Mouse (Mus musculus) forebrain, embryonic 14.5 days (tissue): ENCODE data around the gene Lad1. TPM values are rescaled to one million over a fixed set of nuclear protein-coding genes. Genes with fewer than 3 reads are reported as not detected.
A peak's percentile ranks its signal among the peaks of the same experiment; 100 is the strongest.

ENCODE experiments used
- ATAC-seq: fragments of 200-750 bp; cut with Nextera tagmentation; 2 replicates; pipeline ENCODE4 v1.8.0; 2017; ENCODE audit warnings: mild to moderate bottlenecking, moderate library complexity
- DNase-seq: peaks from one replicate; pipeline ENCODE4 v3.0.0-alpha.2; 2015; ENCODE audit warnings: low spot score
- H3K27ac ChIP-seq: fragments of 300-500 bp; sonication (generic); 2 replicates; pipeline ENCODE4 v1.5.1; 2014; ENCODE audit warnings: low read depth, mild to moderate bottlenecking, control low read depth, low read length, moderate library complexity
- H3K27me3 ChIP-seq: fragments of 300-500 bp; sonication (generic); replicated peaks from 2 replicates; pipeline ENCODE4 v1.6.1; 2014; ENCODE audit warnings: low read length, control low read depth, mixed read lengths; ENCODE audit not compliant: control insufficient read depth, insufficient read depth
- H3K36me3 ChIP-seq: fragments of 300-500 bp; sonication (generic); 2 replicates; pipeline ENCODE4 v1.6.1; 2014; ENCODE audit warnings: low read length, control low read depth; ENCODE audit not compliant: control insufficient read depth, insufficient read depth
- H3K4me1 ChIP-seq: fragments of 300-500 bp; sonication (generic); 2 replicates; pipeline ENCODE4 v1.6.1; 2014; ENCODE audit warnings: antibody characterized with exemption, low read length, control low read depth; ENCODE audit not compliant: control insufficient read depth, insufficient read depth
- H3K4me2 ChIP-seq: fragments of 300-500 bp; sonication (generic); 2 replicates; pipeline ENCODE4 v1.6.1; 2014; ENCODE audit warnings: mild to moderate bottlenecking, control low read depth, low read length
- H3K4me3 ChIP-seq: fragments of 300-500 bp; sonication (generic); 2 replicates; pipeline ENCODE4 v1.5.1; 2014; ENCODE audit warnings: low read depth, low read length, control low read depth
- H3K9ac ChIP-seq: fragments of 300-500 bp; sonication (generic); 2 replicates; pipeline ENCODE4 v1.6.1; 2014; ENCODE audit warnings: mild to moderate bottlenecking, low read length, control low read depth, moderate library complexity
- H3K9me3 ChIP-seq: fragments of 300-500 bp; sonication (generic); replicated peaks from 2 replicates; pipeline ENCODE4 v1.6.1; 2016; ENCODE audit warnings: low read length, control low read depth, mixed read lengths; ENCODE audit not compliant: control insufficient read depth
- WGBS: fragments of 180-500 bp; shearing (Covaris S2); extraction: QIAGEN DNeasy Blood & Tissue Kit; methylation state at CpG from one replicate; pipeline ENCODE4 v1.1.7; 2014; 5-methylcytosine and 5-hydroxymethylcytosine counted together
- polyA plus RNA-seq: library from polyadenylated mRNA; unstranded; fragments of >200 nt; fragmentation: Nextera tagmentation; extraction: Ambion mirVana; gene quantifications from 2 replicates; pipeline ENCODE4 v1.2.1, GENCODE M21; 2014

The Lad1 gene
- polyA plus RNA-seq, 1 experiment from 2014 or later, result 0.24 TPM

DNA sequence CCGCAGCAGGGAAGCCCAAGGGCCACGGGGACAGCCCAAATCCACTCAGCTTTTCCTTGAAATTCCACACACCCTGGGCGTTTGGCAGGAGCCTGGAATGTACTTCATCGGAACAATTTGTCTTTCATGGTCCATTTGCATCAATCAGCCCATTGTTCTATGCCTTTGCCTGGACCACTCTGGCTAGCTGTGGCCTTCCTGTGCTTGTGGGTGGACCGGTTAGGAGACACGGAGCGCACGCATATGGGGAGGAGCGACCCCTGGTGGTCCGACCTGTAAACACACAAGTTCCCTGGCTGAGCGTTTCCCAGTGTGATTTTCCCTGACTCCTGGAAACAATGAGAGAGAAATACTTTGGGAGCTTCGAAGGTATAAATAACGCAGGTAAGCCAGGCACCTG, 37.2 kb upstream of the Lad1 start:
- Histone ChIP-seq H3K4me1 (no peaks in the 10 kb centered on the region), H3K9me3 (no peaks in the 10 kb centered on the region), H3K4me3 (no peak overlapping the region), H3K27me3 (no peaks in the 10 kb centered on the region), H3K4me2 (no peak overlapping the region), H3K9ac (no peak overlapping the region), H3K36me3 (no peaks in the 10 kb centered on the region), H3K27ac (no peak overlapping the region)
- 14% methylated on average over 13 of the region's 13 CpGs for WGBS
- ATAC-seq (peak; percentile 62), DNase-seq (peak; percentile 78)

DNA sequence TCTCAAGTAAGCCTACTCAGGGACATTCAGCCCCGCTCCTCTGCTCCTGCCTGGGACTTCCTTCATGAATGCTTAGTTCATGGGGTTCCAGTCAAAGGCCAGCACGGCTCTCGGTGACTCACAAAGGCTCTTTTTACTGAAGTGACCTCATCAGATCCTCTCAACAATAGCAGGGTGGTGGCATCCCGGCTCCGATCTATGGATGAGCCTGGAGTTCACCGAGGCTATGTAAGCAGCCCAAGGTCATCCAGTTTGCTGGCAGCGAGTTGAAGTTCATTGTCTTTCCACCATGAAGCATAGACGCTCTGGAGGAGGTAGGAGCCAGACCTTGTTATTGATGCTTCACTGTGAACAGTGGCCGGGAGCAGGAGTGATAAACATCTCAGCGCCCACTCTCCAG, 35.6 kb upstream of the Lad1 start:
- WGBS, result 41% methylated on average over 10 of the region's 10 CpGs
- ATAC-seq (no peak), DNase-seq (no peak)
- Histone ChIP-seq H3K27me3 (no peaks in the 10 kb centered on the region), H3K4me3 (no peak overlapping the region), H3K27ac (no peak overlapping the region), H3K4me1 (no peaks in the 10 kb centered on the region), H3K36me3 (no peaks in the 10 kb centered on the region), H3K9me3 (no peaks in the 10 kb centered on the region), H3K9ac (no peak overlapping the region), H3K4me2 (no peak overlapping the region)

DNA sequence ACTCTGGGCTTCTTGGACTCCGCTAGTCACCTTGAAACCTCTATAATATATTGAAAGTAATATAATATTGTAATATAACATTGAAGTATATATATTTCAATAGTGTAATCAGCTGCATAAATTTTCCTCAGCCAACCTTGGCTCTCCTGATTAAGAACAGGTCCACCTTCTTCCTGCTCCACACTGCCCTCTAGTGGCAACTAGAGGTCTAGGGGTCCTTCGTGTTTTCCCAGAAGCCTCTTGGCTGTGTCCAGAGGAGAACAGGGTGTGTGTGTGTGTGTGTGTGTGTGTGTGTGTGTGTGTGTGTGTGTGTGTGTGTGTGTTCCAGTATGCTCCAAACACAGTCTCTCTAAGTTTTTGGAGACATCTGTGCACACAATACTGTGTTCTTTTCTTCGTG, 30.6 kb upstream of the Lad1 start:
- no peak overlapping the region for H3K27ac ChIP-seq
- H3K36me3 ChIP-seq, result no peaks in the 10 kb centered on the region
- no peak overlapping the region for H3K9ac ChIP-seq
- ATAC-seq (no peak; the same call in 1 of the 2 replicates), DNase-seq (peak; percentile 80)
- H3K9me3 ChIP-seq, result no peaks in the 10 kb centered on the region
- no peak overlapping the region for H3K4me3 ChIP-seq
- WGBS, result 46% methylated on average over 3 of the region's 3 CpGs
- no peak overlapping the region for H3K4me2 ChIP-seq
- H3K27me3 ChIP-seq, result no peaks in the 10 kb centered on the region
- no peaks in the 10 kb centered on the region for H3K4me1 ChIP-seq

DNA sequence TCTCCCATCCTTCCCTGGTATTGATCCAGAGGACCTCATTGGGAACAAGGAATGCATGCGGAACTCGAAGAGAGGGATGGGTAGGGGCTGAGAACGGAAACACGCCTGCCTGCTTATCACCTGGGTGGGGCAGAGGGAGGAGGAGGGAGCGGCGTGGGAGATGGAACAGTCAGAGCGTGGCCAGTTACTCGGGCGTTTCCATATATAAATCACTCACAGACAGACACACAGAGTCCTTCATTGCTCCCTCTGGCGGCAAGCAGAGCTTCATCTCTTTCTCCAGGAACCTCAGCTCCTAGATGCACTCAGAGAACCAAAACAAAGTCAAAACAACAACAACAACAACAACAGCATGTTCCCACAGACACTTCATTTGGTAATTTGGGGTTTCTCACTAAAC, 29.7 kb upstream of the Lad1 start:
- no peak overlapping the region for H3K9ac ChIP-seq
- no peaks in the 10 kb centered on the region for H3K36me3 ChIP-seq
- 60% methylated on average over 10 of the region's 10 CpGs for WGBS
- no peaks in the 10 kb centered on the region for H3K27me3 ChIP-seq
- H3K9me3 ChIP-seq, result no peaks in the 10 kb centered on the region
- DNase-seq (no peak), ATAC-seq (no peak)
- H3K4me1 ChIP-seq, result 0 out of 2 replicates have a peak, but pooled peaks cover 3% of the 10 kb centered on the region
- no peak overlapping the region for H3K27ac ChIP-seq
- no peak overlapping the region for H3K4me3 ChIP-seq
- H3K4me2 ChIP-seq, result no peak overlapping the region

DNA sequence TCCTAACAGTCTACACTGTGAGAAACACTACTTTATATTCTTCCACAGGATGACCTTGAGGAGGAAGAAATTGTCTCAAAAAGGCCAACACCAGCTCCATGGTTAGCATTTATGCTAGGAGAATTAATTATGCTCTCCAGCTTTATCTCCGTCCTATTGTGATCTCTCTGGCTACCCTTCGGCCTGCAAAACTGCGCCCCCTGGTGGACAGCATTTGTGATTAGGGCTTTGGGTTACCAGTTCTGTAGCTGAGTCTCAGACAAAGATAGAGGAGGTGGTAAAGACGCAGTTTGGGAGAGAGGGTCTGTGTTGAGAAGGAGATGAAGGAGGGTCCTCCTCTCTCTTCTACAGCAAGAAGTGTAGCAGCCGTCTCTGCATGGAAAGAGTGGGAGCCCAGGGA, 28.6 kb upstream of the Lad1 start:
- 8% methylated on average over 5 of the region's 5 CpGs for WGBS
- Histone ChIP-seq H3K9ac (no peak overlapping the region), H3K4me3 (no peak overlapping the region), H3K27me3 (no peaks in the 10 kb centered on the region), H3K36me3 (no peaks in the 10 kb centered on the region), H3K27ac (no peak overlapping the region), H3K4me1 (0 out of 2 replicates have a peak, but pooled peaks cover 3% of the 10 kb centered on the region), H3K4me2 (no peak overlapping the region), H3K9me3 (no peaks in the 10 kb centered on the region)
- DNase-seq, result peak; percentile 77
- peak; percentile 40; the same call in 1 of the 2 replicates for ATAC-seq

DNA sequence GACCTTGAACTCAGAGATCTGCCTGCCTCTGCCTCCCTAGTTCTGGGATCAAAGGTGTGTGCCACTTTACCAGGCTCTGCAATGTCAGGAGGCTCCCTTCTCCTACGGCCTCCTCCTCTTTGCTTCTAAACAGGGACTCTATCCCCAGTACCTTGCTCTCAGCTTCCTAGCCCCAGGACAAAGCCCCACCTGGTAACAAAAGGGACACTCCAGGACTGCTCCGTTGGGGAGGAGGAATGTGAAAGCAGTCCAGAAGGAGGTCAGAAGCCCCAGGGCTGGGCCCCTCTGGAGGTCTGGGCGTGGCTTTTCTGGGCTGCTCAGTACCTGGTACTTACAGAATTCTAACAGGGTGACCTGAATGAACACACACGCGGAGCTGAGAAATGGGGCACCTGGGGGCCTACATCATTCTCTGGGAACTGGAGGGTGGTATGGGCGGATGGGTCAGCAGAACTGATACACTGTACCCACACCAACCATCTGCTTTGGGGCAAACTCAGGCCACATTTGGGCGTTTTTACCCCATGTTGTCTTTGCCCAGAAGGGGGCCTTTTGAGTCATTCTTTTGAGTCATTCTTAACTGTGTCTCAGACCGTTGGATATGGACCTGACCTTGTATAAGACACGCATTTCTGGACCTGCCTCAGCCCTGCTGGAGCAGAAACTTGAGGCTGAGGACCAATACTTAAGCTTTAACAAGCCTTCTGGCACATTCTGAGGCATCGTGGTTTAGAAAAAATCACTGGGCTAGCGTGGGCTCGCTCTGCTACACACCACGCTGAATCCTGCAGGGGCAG, 26.1 kb upstream of the Lad1 start:
- 62% methylated on average over 13 of the region's 13 CpGs for WGBS
- H3K4me3 ChIP-seq, result no peak overlapping the region
- no peaks in the 10 kb centered on the region for H3K27me3 ChIP-seq
- DNase-seq, result no peak
- no peak for ATAC-seq
- H3K27ac ChIP-seq, result no peak overlapping the region
- no peak overlapping the region for H3K9ac ChIP-seq
- H3K36me3 ChIP-seq, result no peaks in the 10 kb centered on the region
- H3K9me3 ChIP-seq, result no peaks in the 10 kb centered on the region
- H3K4me1 ChIP-seq, result 0 out of 2 replicates have a peak, but pooled peaks cover 3% of the 10 kb centered on the region
- no peak overlapping the region for H3K4me2 ChIP-seq

DNA sequence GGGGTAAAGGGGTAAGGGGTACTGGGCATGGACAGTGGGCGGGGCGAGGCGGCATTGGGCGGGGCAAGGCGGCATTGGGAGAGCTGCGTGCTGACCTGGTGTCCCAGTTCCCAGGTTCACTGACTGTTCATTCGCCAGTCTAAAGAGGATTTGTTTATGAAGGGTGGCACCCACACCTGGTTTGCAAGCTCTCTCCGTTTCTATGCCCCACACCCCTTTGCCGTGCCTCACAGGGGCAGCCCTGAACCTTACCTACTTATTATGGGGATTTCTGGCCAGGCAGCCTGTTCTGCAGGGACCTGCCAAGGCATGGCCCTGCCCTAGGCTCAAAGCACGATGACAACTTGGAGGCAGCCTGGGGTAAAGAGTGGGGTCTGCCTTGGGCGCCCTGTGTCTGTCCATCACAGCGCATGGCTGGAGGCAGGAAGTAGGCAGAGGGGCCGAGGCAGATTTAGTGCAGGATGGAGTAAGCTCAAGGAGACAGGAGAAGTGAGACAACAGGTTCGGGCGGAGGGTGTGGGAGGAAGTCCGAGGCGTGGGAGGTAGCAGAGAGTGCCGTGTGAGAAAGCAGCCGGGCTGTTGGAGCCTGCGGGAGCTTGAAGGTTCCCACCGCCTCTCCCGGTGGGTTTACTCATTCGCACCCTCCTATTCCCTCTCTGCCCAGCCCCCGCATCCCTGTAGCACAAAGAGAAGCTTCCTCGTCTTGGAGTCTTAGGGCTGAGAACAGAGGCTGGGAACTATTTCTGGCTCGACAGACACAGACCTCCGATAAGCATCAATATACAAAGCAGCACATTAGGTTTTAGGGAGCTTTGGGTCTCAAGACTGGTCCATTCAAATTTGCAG, 24.8 kb upstream of the Lad1 start:
- 0 out of 2 replicates have a peak overlapping the region, but pooled peaks have one; percentile 5 for H3K4me3 ChIP-seq
- H3K4me2 ChIP-seq, result peak overlapping the region; percentile 41
- ATAC-seq (peak; percentile 15; the same call in 1 of the 2 replicates), DNase-seq (peak; percentile 28)
- H3K36me3 ChIP-seq, result no peaks in the 10 kb centered on the region
- 0 out of 2 replicates have a peak, but pooled peaks cover 3% of the 10 kb centered on the region for H3K4me1 ChIP-seq
- no peaks in the 10 kb centered on the region for H3K9me3 ChIP-seq
- H3K27me3 ChIP-seq, result no peaks in the 10 kb centered on the region
- 17% methylated on average over 27 of the region's 27 CpGs for WGBS
- no peak overlapping the region for H3K27ac ChIP-seq
- peak overlapping the region; percentile 40; the same call in 1 of the 2 replicates for H3K9ac ChIP-seq

DNA sequence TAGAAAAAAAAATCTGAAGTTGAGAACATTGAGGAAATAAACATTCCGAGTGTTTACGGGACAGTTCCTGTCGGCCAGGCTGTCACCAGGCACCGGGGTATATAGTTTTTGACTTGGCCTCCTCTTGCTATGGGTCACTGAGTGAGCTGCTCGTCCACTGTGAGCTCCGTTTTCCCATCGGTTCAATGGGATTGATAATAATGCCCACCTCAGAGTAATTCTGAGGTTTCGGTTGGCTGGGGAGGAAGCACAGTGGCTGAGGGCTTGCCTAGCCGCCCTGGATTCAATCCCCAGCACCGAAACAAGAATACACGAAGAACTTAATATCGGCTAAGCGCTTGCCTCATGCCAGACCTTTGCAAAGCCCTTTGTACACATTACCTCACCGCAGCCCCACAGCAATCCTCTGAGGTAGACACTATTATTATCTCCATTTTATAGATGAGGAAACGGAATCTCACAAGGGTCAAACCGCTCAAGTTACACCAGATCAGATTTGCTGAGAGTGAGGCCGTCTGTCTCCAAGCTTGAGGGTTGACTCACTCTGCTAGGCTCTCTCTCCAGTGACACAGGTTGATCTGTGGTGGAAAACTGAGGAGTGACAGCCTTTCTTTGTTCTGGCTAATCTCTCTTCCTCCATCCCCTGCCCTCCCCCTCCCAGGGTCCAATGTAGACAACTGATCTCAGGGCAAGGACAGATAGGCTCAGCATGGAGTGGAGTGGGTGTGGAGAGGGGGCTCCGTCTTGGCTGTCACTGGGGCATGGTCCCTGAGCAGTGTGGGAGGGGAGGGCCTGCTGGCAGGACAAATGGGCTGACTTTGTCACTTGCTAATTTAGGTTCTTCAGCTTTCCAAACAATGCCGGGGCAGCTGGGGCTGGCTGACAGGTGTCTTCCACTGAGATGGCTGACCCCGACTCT, 23.9 kb upstream of the Lad1 start:
- no peak overlapping the region for H3K27ac ChIP-seq
- ATAC-seq (no peak), DNase-seq (no peak)
- no peak overlapping the region for H3K4me3 ChIP-seq
- H3K4me1 ChIP-seq, result 0 out of 2 replicates have a peak, but pooled peaks cover 3% of the 10 kb centered on the region
- 53% methylated on average over 19 of the region's 20 CpGs for WGBS
- no peaks in the 10 kb centered on the region for H3K9me3 ChIP-seq
- no peaks in the 10 kb centered on the region for H3K36me3 ChIP-seq
- H3K27me3 ChIP-seq, result no peaks in the 10 kb centered on the region
- H3K9ac ChIP-seq, result no peak overlapping the region
- peak overlapping the region; percentile 41; the same call in 1 of the 2 replicates for H3K4me2 ChIP-seq
